Mouse (Mus musculus) forebrain, postnatal 0 days (tissue): ENCODE measurements around the gene Grid2. TPM values are rescaled to one million over a fixed set of nuclear protein-coding genes. Genes with fewer than 3 reads are reported as not detected.

Experiments
- ATAC-seq: fragments of 200-750 bp; cut with Nextera tagmentation; 2 replicates; pipeline ENCODE4 v1.8.0; 2017; ENCODE audit warnings: mild to moderate bottlenecking, moderate library complexity
- DNase-seq: peaks from one replicate; pipeline ENCODE4 v3.0.0-alpha.2; 2015
- H3K27ac ChIP-seq: fragments of 300-500 bp; sonication (generic); 2 replicates; pipeline ENCODE4 v1.5.1; 2014; ENCODE audit warnings: low read depth, mild to moderate bottlenecking, antibody characterized with exemption, low read length, moderate library complexity, mixed read lengths
- H3K27me3 ChIP-seq: fragments of 300-500 bp; sonication (generic); 2 replicates; pipeline ENCODE4 v1.6.1; 2014; ENCODE audit warnings: mild to moderate bottlenecking, low read length, mixed read lengths; ENCODE audit not compliant: insufficient read depth
- H3K36me3 ChIP-seq: fragments of 300-500 bp; sonication (generic); 2 replicates; pipeline ENCODE4 v1.6.1; 2014; ENCODE audit warnings: mild to moderate bottlenecking, moderate library complexity; ENCODE audit not compliant: insufficient read depth
- H3K4me1 ChIP-seq: fragments of 300-500 bp; sonication (generic); 2 replicates; pipeline ENCODE4 v1.6.1; 2014; ENCODE audit warnings: antibody characterized with exemption; ENCODE audit not compliant: insufficient read depth
- H3K4me2 ChIP-seq: fragments of 300-500 bp; sonication (generic); 2 replicates; pipeline ENCODE4 v1.6.1; 2014; ENCODE audit warnings: low read depth, mild to moderate bottlenecking, moderate library complexity
- H3K4me3 ChIP-seq: fragments of 300-500 bp; sonication (generic); 2 replicates; pipeline ENCODE4 v1.5.1; 2014; ENCODE audit warnings: low read depth, low read length, mixed read lengths
- H3K9ac ChIP-seq: fragments of 300-500 bp; sonication (generic); 2 replicates; pipeline ENCODE4 v1.6.1; 2014; ENCODE audit warnings: mild to moderate bottlenecking
- H3K9me3 ChIP-seq: fragments of 300-500 bp; sonication (generic); 2 replicates; pipeline ENCODE4 v1.6.1; 2016; ENCODE audit warnings: low read length
- CTCF ChIP-seq: sonication (generic); IDR thresholded peaks from 2 replicates; pipeline ENCODE4 v1.5.1; 2016; ENCODE audit warnings: antibody characterized with exemption, control low read depth, low read depth
- WGBS: fragments of 180-500 bp; shearing (Covaris S2); extraction: QIAGEN DNeasy Blood & Tissue Kit; methylation state at CpG from one replicate; pipeline ENCODE4 v1.1.7; 2014; 5-methylcytosine and 5-hydroxymethylcytosine counted together
- polyA plus RNA-seq: library from polyadenylated mRNA; unstranded; fragments of >200 nt; fragmentation: Nextera tagmentation; extraction: Ambion mirVana; gene quantifications from 2 replicates; pipeline ENCODE4 v1.2.1, GENCODE M21; 2015
- total RNA-seq: library from RNA; depleted of rRNA; stranded (reverse); fragments of >200 nt; gene quantifications from 2 replicates; pipeline ENCODE4 v1.2.3, GENCODE M21; 2014

Gene Grid2
- total and polyA plus RNA-seq, 2 experiments from 2014 or later = 6.2 to 28.9 TPM

DNA sequence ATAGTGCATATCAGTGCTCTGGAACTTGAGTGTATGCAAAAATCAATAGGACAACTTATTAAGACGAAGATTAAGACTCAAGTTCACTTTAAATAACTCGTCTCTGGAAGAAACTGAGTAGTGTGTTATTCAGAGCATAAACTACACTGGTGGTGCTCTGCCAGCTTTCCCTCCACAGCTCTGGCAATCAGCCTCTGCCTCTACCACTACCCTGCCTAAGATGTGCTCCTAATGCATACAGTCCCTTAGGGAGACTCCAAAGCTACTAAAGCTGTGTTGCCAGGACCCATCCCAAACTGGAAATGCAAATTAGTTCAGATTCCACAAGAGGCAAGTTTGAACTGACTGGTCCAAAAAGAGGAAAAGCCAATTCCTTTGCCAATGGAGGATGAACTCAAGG lies 1224.9 kb downstream of the Grid2 start:
- Histone ChIP-seq H3K4me3 (no peak overlapping the region), H3K9me3 (no peaks in the 10 kb centered on the region), H3K36me3 (no peaks in the 10 kb centered on the region), H3K4me1 (no peaks in the 10 kb centered on the region), H3K27ac (no peak overlapping the region), H3K9ac (no peak overlapping the region), H3K27me3 (no peaks in the 10 kb centered on the region), H3K4me2 (no peak overlapping the region)
- WGBS = 61% methylated on average over 2 of the region's 2 CpGs
- ATAC-seq = no peak
- DNase-seq = no peak
- no peak for TF ChIP-seq CTCF

DNA sequence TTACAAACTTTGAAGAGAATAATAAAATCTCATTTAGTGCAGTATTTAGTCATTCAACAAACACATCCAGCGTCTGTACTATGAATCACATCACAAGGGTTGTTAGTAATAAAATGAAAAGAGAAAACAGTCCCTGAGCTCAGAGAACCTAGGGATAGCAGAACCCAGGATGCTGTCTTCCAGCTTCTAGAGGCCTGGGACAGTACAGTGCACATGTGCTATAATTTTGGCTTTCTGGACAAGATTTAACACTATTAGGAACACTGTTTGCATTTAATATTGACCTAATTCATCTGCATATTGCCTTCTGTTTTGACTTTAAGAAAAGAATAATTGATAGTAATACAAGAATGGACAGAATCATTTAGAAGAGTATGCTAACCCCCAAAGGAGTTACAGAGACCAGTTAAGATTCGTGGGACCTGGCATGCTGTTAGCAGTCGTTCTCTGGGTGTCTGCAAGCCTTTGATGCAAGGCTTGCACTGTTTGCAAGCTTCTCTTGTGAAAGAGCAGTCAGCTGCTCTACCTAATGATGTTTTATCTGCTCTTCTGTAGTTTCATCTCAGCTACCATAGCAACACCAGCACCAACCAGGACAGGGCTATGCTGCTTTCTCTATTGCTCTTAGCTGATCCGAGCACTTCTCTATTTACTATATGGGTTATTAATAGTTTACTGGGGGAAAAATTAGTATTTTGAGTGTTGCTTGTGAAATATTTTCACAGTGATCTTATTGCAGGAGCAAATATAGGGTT lies 1234.8 kb downstream of the Grid2 start:
- no peak overlapping the region for H3K4me3 ChIP-seq

GRCm38 (mm10) chr6:64504394-64504793 lies 1248.7 kb downstream of the Grid2 start:
- H3K27ac ChIP-seq = no peak overlapping the region
- no peak for TF ChIP-seq CTCF
- no peaks in the 10 kb centered on the region for H3K9me3 ChIP-seq
- no peaks in the 10 kb centered on the region for H3K4me1 ChIP-seq
- H3K27me3 ChIP-seq = no peaks in the 10 kb centered on the region
- no peak overlapping the region for H3K4me2 ChIP-seq
- ATAC-seq = no peak
- WGBS = 78% methylated on average over 1 of the region's 1 CpGs
- H3K9ac ChIP-seq = no peak overlapping the region
- H3K36me3 ChIP-seq = no peaks in the 10 kb centered on the region
- H3K4me3 ChIP-seq = no peak overlapping the region
- no peak for DNase-seq

More for the DNA sequence above, 1234.8 kb downstream of the Grid2 start:
- Histone ChIP-seq H3K36me3 (no peaks in the 10 kb centered on the region), H3K27ac (no peak overlapping the region; the same call in 1 of the 2 replicates), H3K4me2 (no peak overlapping the region), H3K4me1 (no peaks in the 10 kb centered on the region), H3K27me3 (no peaks in the 10 kb centered on the region), H3K9me3 (no peaks in the 10 kb centered on the region), H3K9ac (no peak overlapping the region)
- ATAC-seq (peak; percentile 95), DNase-seq (peak; percentile 32)
- WGBS = 50% methylated on average over 4 of the region's 4 CpGs
- TF ChIP-seq CTCF = no peak

DNA sequence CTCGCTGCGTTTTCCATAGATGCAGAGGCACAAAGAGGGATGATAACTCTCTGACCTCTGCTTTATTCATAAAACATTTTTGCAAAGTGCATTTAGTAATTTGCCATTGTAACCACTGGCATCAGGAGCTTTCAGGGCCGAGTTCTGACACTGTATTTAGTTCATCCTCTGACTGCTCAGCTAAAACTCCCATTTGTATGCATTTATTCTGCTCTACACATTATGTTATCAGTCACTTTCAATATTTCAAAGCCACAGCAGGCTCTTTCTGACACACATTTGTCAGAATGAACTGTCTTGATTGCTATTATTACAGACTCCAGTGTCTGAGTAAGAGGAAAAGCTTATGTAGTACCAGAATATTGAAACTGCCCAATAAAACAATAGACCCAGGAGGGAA lies 1286.5 kb downstream of the Grid2 start:
- Histone ChIP-seq H3K9me3 (no peaks in the 10 kb centered on the region), H3K4me2 (no peak overlapping the region), H3K27ac (no peak overlapping the region), H3K4me1 (no peaks in the 10 kb centered on the region), H3K36me3 (no peaks in the 10 kb centered on the region), H3K9ac (no peak overlapping the region), H3K4me3 (no peak overlapping the region), H3K27me3 (no peaks in the 10 kb centered on the region)
- WGBS = 60% methylated on average over 3 of the region's 3 CpGs
- peak; percentile 69 for ATAC-seq
- TF ChIP-seq CTCF = no peak
- DNase-seq = no peak

DNA sequence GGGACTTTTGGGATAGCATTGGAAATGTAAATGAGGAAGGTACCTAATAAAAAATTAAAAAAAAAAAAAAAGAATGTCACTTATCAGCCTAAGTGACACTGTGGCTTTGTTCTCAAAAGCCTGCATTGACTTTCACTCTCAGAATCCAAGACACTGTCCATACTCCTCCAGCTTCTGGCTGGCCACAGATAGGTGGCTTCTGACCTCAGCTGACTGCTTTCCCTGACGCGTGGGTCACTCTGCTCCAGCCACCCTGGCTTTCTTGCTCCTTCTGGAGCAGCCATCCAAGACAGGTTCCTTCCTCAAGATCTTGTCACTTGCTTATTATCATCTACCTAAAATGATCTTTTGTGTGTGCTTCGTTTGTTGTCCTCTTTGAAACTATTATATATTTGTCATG lies 1298.0 kb downstream of the Grid2 start:
- Histone ChIP-seq H3K9ac (no peak overlapping the region), H3K36me3 (no peaks in the 10 kb centered on the region), H3K4me3 (no peak overlapping the region), H3K27ac (no peak overlapping the region), H3K27me3 (no peaks in the 10 kb centered on the region), H3K4me2 (no peak overlapping the region), H3K4me1 (no peaks in the 10 kb centered on the region), H3K9me3 (no peaks in the 10 kb centered on the region)
- ATAC-seq (no peak), DNase-seq (no peak)
- 80% methylated on average over 3 of the region's 3 CpGs for WGBS
- TF ChIP-seq CTCF = no peak

GRCm38 (mm10) chr6:64555220-64555619 lies 1299.5 kb downstream of the Grid2 start:
- DNase-seq (no peak), ATAC-seq (no peak)
- Histone ChIP-seq H3K27ac (no peak overlapping the region), H3K36me3 (no peaks in the 10 kb centered on the region), H3K9me3 (no peaks in the 10 kb centered on the region), H3K4me3 (no peak overlapping the region), H3K4me2 (no peak overlapping the region), H3K9ac (no peak overlapping the region), H3K4me1 (no peaks in the 10 kb centered on the region), H3K27me3 (no peaks in the 10 kb centered on the region)
- TF ChIP-seq CTCF = no peak
- WGBS = 72% methylated on average over 4 of the region's 4 CpGs

DNA sequence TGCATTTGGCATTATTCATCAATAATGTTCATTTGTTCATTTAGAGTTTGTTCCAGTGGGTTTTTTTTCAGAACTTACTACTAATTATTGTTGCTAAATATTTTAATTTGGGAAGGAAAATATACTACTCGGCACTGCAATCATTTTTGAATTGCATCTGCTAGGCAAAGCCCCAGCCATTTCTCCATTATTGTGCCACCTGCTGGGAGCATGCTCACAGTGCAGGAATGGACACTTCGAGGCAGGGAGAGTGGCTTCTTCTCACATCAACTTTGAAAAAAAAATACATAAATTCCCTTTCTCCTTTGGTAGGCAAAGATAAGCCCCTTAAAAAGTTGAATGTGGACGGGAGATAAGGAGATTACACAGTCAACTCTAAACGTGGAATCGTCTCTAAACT lies 1312.9 kb downstream of the Grid2 start:
- no peak overlapping the region for H3K27ac ChIP-seq
- no peaks in the 10 kb centered on the region for H3K9me3 ChIP-seq
- H3K4me3 ChIP-seq = no peak overlapping the region
- H3K4me2 ChIP-seq = no peak overlapping the region
- no peaks in the 10 kb centered on the region for H3K27me3 ChIP-seq
- DNase-seq (peak; percentile 50), ATAC-seq (no peak; the same call in 1 of the 2 replicates)
- WGBS = 62% methylated on average over 5 of the region's 5 CpGs
- H3K36me3 ChIP-seq = no peaks in the 10 kb centered on the region
- no peaks in the 10 kb centered on the region for H3K4me1 ChIP-seq
- H3K9ac ChIP-seq = no peak overlapping the region
- TF ChIP-seq CTCF = peak; percentile 68
